Mouse (Mus musculus): ENCODE results near the gene Cic.

Gene Cic

GRCm38 (mm10) chr7:25267301-25267750 lies at the start of gene Cic:
Gene Cic (plus strand): TSS chr7:25267704.
- peak; percentile 100 for DNase-seq

- DNase-seq: peak; percentile 54
Observed at GRCm38 (mm10) chr7:25218705-25219415, 48.6 kb upstream of the Cic start.

DNA sequence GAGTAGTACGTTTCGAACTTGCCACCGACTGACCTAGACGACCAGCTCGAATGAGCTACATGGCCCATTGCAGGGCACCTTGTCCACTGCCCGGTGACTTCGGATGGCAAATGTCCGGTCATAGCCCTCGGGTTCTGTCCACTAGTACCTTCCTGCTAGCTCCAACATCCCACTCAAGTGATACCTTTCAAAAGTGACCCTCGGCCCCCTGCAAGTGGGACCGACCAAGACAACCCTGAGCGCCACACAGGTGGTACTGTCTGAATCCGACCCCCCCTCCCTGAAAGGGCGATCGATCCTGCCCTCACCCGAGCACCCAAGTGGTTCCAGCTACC lies 48.1 kb upstream of the Cic start:
- no peak for DNase-seq

DNA sequence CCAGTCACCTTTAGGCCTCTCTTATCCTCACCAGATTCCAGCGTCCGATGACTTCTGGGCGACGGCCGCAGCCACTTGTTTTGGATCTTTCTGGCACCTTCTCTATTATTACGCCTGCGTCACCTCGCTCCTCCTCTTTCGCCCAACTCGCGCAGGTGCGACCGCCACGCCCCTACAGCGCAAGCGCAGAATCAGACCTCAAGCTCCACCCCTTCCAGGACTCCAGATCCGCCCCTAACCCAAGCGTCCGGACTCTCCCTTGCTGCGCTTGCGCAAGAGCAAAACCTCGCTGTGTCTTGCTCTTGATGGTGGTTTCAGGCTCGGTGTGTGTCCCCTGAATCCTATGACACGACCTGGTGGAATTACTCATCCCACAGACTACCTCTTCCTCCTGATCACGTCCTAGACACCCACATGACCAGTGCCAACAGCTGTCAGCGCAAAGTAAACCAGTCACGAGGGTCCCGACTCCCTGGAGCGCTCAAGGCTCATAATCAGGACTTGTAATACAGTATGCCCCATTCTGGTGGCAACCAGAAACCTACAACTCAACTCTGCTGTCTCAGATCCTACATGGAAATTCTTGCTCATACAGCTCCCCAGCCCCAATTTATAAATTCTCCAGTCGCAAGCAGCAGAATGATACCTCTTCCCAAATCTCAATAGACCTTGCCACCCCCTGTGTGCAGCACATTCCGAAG lies 47.6 kb upstream of the Cic start:
- DNase-seq: peak; percentile 96

- DNase-seq: peak; percentile 59
Observed at GRCm38 (mm10) chr7:25220457-25221101, 46.9 kb upstream of the Cic start, which contains the start of gene Dedd2. Gene Dedd2 (minus strand): TSS chr7:25220615.

DNA sequence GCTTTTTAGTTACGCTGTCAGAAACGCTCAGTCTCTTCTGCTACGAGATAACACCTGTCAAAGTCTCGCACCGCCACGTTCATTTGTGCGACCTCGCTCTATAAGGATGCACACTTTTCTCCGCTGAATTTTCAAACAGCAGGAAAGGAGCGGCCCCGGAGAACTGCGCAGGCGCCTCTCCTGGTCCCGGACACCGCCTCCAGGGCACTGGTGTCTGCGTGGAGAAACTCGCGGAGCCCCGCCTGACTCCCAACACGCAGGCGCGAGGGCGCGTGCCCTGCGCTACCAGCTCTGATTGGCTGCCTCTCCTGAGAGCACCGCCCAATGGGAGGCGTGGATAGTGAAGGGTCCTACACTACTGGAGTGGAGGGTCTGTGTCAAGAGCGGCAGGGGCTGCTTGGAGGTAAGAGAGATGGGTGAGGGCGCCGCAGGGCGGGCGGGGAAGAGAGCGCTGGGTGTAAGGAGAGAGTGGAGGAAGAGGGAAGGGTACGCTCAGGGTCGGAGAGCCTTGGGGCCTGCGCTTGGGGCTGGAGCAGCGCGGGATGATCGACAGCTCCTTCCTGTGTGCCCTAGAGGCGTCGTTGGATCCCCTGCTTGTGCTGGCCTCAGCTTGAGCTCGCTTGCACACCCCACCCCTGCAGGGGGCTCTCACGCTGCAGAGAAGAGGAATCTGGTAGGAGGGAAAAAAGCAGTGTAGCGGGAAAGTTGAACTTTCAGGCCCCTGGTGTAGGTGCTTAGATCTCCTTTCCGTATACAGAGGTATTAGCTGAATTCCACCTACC lies 46.2 kb upstream of the Cic start, which contains the start of gene Zfp526:
Gene Zfp526, plus strand, starts transcription at position 324 of the 782 bp plus-strand sequence.
- peak; percentile 98 for DNase-seq

DNA sequence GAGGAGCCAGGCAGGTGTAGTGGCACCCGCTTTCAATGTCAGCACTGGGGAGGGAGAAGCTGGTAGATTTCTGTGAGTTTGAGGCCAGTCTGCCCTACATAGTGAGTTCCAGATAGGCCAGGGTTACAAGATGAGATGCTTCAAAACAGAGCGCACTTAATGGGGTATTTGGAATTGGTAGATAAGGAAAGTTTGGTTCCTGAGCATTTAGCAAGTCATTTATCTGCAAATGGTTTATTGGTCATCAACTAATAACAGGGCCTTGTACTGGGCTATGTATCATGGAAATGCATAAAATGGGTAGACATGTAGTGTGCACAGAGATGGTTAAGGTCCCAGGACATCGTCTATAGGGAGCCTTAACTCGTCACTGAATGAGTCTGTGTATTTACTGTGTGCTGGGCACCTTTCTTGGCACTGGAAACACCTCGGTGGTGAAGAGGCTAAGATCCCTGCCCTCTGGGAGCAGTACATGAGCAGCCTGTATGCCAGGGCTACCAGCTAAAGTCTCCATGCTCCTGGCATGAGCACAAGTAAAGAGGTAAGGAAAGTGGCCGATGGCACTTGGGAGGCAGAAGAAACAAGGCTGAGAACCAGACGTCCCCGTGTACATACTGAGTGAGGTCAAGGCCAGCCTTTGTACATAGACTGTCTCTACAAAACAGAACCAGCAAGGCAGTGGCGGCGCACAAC lies 45.1 kb upstream of the Cic start:
- DNase-seq: no peak

- DNase-seq: peak; percentile 40
Observed at GRCm38 (mm10) chr7:25227523-25228300, 39.8 kb upstream of the Cic start.

GRCm38 (mm10) chr7:25230690-25231285 lies 36.7 kb upstream of the Cic start:
- DNase-seq: no peak

GRCm38 (mm10) chr7:25232101-25232648 lies 35.3 kb upstream of the Cic start:
- DNase-seq: no peak

GRCm38 (mm10) chr7:25233061-25233460 lies 34.4 kb upstream of the Cic start:
- DNase-seq: no peak

DNA sequence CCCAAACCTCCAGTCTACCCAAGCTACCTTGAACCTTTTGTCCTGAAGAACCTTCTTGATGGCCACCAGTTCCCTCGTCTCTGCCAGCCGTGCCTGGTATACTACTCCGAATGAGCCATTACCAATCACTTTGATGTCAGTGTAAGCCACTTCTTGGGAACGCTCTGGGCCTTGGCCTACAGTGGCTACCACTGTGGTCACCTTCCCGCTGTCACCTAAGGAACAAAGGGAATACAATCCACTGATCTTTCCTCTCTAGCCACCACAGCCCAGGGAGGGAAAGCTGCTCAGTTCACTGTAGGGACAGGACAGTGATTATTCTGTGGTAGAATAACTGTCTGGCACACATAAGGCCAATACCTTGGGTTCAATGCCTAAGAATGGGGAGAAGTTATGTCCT lies 32.0 kb upstream of the Cic start:
- DNase-seq: no peak

- DNase-seq: peak; percentile 99
Observed at GRCm38 (mm10) chr7:25237249-25238014, 30.1 kb upstream of the Cic start, which contains the start of gene Gsk3a. Gene Gsk3a (minus strand): TSS chr7:25237851.

DNA sequence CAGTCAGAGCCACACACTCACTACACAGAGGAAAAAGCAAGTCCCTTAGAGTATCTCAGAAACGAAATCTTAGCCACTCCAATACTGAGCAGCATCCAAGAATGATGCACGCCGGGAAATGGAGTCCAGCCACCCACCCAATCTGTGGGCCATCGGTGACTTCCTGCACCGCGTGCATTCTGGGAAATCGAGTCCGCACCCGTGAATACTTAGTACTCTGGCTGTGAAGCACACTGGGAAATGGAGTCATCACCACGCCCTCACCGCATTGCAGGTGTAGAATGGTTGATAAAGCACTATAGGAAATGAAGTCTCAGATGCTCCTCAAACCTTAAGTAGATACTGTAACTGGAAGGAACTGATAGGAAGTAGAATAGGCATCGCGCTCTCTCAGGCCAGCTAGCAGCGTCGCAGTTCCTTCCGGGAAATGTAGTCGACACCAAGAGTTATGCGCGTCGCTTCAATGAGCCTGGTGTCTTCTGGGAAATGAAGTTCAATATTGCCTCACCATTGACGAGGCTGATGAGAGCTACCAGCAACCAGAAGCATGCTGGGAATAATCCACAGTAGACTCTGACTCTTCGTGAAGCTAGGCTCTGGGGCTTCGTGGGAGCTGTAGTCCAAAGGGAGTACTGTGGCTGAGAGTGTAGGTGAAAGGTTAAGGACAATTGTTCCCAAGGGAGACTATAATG lies 29.3 kb upstream of the Cic start:
- DNase-seq: peak; percentile 96

- peak; percentile 83 for DNase-seq
Observed at GRCm38 (mm10) chr7:25238829-25239623, 28.5 kb upstream of the Cic start.

GRCm38 (mm10) chr7:25240631-25241030 lies 26.9 kb upstream of the Cic start:
- no peak for DNase-seq

- peak; percentile 56 for DNase-seq
Observed at GRCm38 (mm10) chr7:25241062-25241461, 26.4 kb upstream of the Cic start.

- no peak for DNase-seq
Observed at GRCm38 (mm10) chr7:25243361-25243760, 24.1 kb upstream of the Cic start.

Data from kidney, adult 18-20 months (tissue).